Mouse (Mus musculus): ENCODE data around the gene Olfr1018.

Gene Olfr1018

DNA sequence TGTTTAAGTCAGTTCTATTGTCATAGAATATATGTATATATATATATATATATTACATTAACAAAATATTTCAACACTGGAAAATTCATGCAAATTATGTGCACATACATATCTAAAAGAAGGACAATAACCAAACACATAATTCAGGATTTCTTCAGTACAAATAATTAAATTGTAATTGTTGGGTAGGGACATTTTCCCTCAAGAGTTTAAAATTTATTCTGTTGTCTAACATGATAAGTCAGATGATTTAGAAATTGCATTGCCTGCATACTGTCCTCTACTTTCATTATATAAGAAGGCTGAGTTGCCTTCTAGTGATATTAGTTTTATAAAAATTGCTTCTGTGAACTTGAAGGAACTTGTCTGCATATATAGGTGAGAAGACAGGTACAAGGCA lies at the start of gene Olfr1018:
TSS of gene Olfr1018 (plus strand) at position 301 of the 400 bp plus-strand sequence.
- no peak for DNase-seq (ENCODE audit: low read depth, low spot score)

DNA sequence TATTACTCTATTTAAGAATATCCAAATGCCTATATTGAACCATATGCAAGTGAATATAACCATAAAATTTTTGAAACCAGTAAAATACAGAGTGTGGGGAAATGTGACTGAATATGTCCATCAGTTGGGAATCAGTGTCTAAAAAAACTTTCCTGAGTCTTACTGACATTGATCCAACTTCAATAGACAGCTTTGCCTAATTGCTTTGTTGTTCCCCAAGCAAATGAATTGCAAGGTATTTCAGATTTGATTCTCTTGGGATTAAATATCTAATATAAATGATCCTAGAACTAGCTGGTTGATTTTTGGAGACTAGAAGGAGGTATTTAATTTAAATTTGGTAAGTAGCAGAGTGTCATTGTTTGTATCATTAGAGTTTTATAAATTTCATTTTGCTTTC lies 45.9 kb upstream of the Olfr1018 start, which contains the start of gene Olfr1014:
TSS of gene Olfr1014 (plus strand) at position 301 of the 400 bp plus-strand sequence.
- no peak for DNase-seq (ENCODE audit: low read depth, low spot score)

DNA sequence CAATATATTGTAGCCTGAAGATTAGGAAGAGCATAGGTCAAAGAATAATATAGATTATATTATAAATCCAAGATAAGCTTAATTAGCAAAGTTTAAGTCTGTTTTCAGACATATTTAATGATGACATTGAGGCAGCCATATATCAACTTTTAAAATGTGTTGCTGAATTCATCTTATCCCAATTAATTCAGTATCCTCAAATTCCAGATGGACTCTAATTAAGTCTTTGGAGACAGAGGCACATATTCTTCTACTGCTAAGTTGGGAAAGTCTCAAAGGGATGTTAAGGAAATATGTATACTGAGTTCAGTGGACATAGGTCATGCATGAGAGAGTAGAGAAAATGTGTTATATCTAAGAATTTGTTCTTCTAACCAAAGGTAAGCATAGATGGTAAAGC lies 36.6 kb upstream of the Olfr1018 start, which contains the start of gene Olfr1015:
TSS of gene Olfr1015 (plus strand) at position 301 of the 400 bp plus-strand sequence.
- DNase-seq (ENCODE audit: low read depth, low spot score): no peak

DNA sequence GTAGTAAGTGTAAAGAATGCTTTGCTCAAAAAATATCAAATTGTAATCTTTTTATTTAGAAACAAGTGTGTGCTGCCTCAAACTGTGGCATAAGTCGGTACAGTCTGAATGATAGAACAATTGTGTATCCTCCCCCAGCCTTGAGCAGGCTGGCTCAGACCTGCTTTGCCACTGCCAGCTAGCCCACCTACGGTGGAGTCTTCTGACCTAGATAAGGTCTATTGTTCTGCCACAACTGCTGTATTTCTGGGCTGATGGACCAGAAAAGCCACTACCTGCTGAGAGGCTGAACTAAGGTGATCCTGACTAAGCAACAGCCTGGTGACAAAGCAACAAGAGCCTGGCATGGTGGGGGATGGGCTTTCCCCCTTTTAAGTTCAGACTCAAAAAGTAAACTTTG lies 25.9 kb upstream of the Olfr1018 start:
- DNase-seq (ENCODE audit: low read depth, low spot score): no peak

DNA sequence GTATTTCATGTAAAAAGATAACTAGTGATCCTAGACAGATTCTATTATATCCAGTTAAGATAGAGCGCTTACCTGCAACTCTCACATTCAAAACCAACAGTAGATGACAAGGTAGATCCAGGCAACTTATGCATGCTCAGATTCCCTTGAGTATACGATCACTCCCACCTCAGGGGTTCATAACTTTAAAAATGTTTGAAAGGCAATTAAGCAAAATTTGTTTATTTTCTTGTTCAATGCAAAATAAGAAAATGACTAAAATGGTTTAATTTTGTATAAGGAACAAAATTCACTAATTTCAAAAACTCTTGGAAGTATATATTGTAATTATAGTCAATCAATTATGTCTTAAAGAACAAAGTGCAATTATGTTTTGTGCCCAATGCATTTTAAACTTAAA lies 15.8 kb upstream of the Olfr1018 start, which contains the start of gene Olfr1016:
TSS of gene Olfr1016 (minus strand) at position 101 of the 400 bp plus-strand sequence.
- no peak for DNase-seq (ENCODE audit: low read depth, low spot score)

DNA sequence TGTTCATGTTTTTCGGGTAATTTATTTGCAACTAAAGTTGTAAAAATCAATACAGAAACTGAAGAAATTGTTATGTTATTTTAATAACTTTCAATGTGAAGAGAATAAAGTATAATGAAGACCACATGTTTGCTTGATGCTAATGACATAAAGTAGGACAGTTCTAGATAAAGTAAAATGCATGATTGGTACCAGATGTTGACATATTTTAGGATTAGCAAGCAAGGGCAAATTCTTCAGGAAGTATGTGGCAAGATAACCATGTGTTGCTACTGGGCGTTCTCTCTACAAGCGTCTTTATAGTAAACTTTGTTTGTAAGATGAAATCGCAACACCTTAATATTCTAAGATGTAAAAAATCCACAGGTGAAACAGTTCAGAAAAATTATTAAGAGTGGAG lies 13.8 kb upstream of the Olfr1018 start:
- DNase-seq (ENCODE audit: low read depth, low spot score): peak; percentile 15

DNA sequence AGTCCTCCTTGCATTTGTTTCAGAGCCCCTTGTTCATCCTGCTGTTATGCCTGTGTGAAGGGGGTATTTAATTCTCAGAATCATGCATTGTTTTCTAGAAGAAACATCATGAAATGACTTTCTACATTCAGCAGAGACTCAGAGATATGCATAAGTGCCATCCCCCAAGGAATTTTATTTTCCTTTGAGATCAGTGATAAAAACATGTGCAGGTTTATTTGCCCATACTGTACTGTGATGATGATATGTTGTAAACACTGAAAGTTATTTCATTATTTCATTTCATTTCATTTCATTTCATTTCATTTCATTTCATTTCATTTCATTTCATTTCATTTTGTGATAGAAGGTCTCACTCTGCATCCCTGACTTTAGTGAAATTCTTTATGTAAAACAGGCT lies 27.1 kb downstream of the Olfr1018 start, which contains the start of gene Olfr1019:
TSS of gene Olfr1019 (minus strand) at position 101 of the 400 bp plus-strand sequence.
- DNase-seq (ENCODE audit: low read depth, low spot score): no peak

DNA sequence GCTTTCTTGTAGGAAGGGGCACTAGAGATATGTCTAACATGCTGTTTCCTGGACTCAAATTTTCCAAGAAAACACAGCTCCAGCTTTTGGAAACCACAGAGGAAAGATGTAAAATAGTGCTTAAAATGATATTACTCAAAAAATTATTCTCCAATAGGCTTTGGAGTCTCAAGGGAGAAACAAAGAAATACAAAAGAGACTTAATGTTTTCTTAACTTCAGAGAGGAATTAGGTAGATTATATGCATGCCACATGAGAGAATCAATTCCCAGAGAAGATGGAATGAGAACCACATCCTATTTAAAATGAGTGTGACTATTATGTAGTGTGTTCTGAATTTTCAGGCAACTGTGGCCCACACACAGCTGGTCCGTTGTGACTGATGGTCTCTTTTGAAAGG lies 28.5 kb downstream of the Olfr1018 start, which contains the start of gene Olfr1020:
TSS of gene Olfr1020 (plus strand) at position 301 of the 400 bp plus-strand sequence.
- DNase-seq (ENCODE audit: low read depth, low spot score): no peak

DNA sequence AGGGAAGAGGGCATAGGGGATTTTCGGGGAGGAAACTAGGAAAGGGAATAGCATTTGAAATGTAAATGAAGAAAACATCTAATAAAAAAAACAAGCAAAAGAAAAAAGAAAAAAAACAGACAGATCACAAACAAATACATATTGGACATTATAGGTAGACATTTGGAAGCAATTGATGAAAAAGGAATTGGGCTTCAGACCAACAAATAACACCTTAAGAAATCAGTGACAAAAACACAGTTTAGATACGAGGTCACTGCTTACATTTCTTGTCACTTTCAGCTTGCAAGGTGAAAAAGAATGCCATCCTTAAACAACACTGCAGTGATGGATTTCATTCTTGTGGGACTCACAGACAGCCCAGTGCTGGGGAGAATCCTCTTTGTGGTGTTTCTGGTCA lies 50.0 kb downstream of the Olfr1018 start, which contains the start of gene Olfr1022:
TSS of gene Olfr1022 (plus strand) at position 301 of the 400 bp plus-strand sequence.
- no peak for DNase-seq (ENCODE audit: low read depth, low spot score)
